Mouse (Mus musculus): ENCODE results near the gene Tmem128.

The Tmem128 gene

DNA sequence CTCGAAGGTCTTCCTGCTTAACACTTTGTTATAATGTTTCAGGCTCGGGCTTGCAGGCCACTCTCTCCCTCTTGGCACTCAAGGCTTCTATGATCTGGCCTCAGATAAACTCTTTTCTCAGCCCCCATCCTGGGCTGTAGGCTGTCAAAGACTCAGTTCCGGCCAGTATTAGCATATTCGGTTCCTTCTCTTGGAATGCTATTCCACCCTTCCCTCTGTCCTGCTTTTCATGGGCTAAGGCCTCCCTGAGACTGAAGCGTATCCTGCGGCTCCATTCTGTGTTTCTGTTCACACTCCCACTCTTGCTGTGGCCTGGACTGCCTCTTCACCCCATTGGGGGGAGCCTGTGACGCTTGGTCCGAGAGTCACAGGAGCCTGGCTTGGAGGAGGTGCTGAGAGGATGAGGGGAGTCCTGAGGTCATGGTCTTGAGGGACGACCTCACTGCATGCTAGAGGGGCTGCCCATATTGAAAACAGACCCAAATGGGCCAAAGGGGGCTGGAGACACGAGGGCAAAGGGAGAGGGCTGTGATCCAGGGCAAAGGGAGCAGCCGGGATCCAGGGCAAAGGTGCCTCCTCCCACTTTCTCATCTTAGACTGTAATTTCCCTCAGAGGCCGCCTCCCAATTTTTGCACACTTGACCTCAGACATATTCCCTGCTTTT is 18.1 kb downstream of the Tmem128 start:
- DNase-seq (ENCODE audit: low spot score) = no peak

- DNase-seq (ENCODE audit: low spot score) = no peak
These were observed 20.1 kb downstream of the Tmem128 start for GRCm38 (mm10) chr5:38280075-38280474.

- DNase-seq (ENCODE audit: low spot score) = no peak
These were observed 25.7 kb downstream of the Tmem128 start for GRCm38 (mm10) chr5:38285724-38286123.

DNA sequence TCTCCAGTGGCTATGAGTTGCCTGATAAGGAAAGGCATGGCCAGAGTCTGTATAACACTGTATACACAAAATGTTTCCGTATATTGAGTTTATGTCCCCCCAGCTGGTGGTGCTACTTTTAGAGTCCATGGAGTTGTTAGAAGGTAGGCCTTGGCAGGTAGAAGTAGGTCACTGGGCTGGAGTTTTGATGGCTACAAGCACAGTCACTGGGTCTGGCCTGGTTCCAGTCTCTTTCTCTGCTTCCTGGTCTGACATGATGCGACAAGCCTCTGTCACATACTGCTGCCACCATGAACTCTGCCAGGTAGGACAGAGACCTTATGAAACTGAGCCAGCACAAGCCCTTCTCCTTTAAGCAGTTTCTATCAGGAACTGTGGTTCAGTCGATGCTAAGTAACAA is 28.5 kb downstream of the Tmem128 start:
- no peak for DNase-seq (ENCODE audit: low spot score)

DNA sequence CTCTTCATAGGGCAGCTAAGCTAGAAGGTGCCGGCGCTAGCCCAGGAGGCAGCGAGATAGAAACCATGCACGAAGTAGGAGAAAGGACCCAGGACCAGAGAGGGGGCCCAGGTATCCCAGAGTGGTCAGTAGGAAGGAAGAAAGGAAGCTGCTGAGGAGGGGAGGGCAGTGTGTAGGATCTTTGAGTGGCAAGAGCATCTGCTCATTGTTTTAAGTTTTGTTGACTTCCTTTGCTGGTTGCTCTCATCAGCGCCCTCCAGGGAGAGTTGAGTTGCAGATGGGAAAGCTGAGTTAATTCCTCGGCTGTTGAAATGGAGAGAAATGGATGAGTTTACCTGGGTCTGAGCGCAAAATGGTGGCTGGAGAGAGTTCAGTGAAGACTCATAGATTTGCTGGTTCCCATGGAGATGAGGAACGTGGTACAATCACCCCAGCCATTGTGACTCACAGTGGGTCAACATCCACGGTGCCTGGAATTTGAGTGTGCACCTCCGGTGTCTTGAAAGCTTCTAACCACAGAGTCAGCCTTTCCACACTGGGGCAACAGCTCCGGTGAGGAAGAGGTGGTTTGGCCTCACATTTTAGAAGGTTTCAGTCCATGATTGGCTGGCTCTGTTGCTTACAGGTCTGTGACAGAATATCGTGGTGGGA is 41.9 kb downstream of the Tmem128 start:
- DNase-seq (ENCODE audit: low spot score) = no peak

- no peak for DNase-seq (ENCODE audit: low spot score)
These were observed 42.7 kb downstream of the Tmem128 start for GRCm38 (mm10) chr5:38302651-38303050.

DNA sequence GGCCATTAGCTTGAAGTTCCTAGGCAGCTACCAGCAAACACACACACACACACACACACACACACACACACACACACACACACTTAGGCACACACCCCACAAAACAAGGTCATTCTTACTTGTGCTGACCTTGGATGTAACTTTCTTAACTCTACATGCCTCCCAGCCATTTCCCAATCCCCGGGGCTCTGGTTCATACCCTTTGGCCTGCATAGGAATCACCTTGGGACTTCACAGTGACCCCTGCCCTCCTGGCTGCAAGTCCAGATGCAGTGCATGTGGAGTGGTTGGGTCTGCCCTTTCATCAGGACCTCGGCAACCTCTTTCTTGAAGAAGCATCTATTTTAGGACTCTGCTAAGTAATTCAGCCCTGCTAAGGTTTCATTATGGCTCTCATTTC is 45.3 kb downstream of the Tmem128 start:
- DNase-seq (ENCODE audit: low spot score) = no peak

DNA sequence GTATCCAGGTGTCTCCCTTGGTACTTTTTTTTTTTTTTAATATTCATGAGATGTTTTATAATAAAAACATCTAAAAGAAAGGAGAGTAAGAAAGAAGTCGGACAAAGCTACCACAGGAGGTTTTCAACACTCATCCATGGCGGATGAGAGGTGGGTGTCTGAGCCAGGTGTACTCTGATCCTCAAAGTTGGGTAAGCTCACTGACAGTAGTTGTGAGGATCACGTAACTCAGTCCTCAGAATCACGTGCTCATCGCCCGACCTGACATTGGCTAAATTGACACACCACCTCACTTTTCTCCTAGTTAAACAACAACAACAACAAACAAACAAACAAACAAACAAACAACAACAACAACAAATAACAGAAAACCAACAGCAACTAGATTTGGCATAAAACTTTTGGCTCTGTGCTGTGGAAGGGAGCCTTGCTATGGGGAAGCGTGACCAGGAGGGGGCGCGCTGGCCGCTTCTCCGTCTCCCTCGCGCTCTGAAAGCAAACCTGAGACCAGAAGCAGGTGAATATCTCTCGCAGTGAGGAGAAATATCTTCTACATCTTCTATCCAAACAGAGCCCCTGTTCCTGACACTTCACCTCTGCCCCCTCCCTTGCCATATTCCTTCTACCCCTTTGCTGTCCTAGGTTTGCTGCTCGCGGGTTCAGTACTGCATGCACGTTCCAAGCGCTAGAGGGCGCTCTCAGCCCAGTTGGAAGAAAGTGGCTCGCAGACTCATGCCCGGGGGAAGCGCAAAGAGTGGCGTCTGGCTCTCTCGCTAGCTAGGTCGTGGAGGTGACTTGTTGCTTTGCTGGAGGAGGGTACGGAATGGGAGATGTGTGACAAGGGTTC is 47.5 kb downstream of the Tmem128 start:
- peak; percentile 78 for DNase-seq (ENCODE audit: low spot score)

GRCm38 (mm10) chr5:38308873-38309272 is 48.9 kb downstream of the Tmem128 start:
- peak; percentile 19 for DNase-seq (ENCODE audit: low spot score)

DNA sequence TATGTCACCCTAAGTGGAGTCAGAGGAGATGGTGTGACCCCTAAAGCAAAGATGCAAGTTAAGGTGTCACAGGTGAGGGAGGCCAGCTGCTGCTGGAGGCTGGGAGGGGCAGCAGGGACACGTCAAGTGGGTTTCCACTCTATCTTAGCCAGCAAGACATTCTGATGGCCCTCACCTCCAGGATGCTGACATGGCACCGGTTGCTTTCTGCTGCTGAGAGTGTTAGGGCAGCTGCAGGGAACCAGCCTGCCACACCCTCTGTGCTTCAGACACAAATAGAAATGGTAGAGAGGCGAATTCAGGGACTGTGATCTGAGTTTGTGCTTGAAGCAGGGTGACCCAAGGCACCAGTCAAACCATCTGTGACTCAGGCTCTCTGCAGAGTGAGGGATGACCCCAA is 49.8 kb downstream of the Tmem128 start:
- DNase-seq (ENCODE audit: low spot score) = no peak

Measured in yolk sac, embryonic 10.5 days (tissue).